Mouse (Mus musculus) E14TG2a.4 (cell line): ENCODE results near the gene Vmn1r71.
"Not testable (repeated sequence)": the region's sequence is repeated elsewhere in the genome, so short reads cannot be mapped to it uniquely, and the experiment has no call there.

Experiments used
- H3K27me3 ChIP-seq: 2 replicates; pipeline ENCODE4 v1.6.1; 2014; ENCODE audit warnings: low read length, control low read depth; ENCODE audit not compliant: insufficient read depth
- H3K36me3 ChIP-seq: 2 replicates; pipeline ENCODE4 v1.6.1; 2014; ENCODE audit warnings: low read length, control low read depth; ENCODE audit not compliant: insufficient read depth
- H3K4me1 ChIP-seq: replicated peaks from 2 replicates; pipeline ENCODE4 v1.6.1; 2014; ENCODE audit warnings: low read depth, low read length, control low read depth
- H3K4me3 ChIP-seq: replicated peaks from 2 replicates; pipeline ENCODE4 v1.5.1; 2014; ENCODE audit warnings: mild to moderate bottlenecking, low read length
- H3K9me3 ChIP-seq: 2 replicates; pipeline ENCODE4 v1.6.1; 2014; ENCODE audit warnings: low read length, control low read depth
- CTCF ChIP-seq: conservative IDR thresholded peaks from 2 replicates; pipeline ENCODE4 v1.5.1; 2014; ENCODE audit warnings: low read length
- NANOG ChIP-seq: IDR thresholded peaks from 2 replicates; pipeline ENCODE4 v1.6.1; 2014; ENCODE audit warnings: borderline replicate concordance, low read length, mixed read lengths

Vmn1r71 gene

GRCm38 (mm10) chr7:10754264-10754663 is at the start of gene Vmn1r71:
Gene Vmn1r71 (minus strand): TSS chr7:10754364.
- Histone ChIP-seq H3K4me1 (no peaks in the 10 kb centered on the region), H3K27me3 (no peaks in the 10 kb centered on the region), H3K36me3 (no peaks in the 10 kb centered on the region), H3K9me3 (peaks cover 17% of the 10 kb centered on the region; the same call in 1 of the 2 replicates), H3K4me3 (no peak within 1 kb of the TSS)
- TF ChIP-seq NANOG (no peak), CTCF (no peak)

DNA sequence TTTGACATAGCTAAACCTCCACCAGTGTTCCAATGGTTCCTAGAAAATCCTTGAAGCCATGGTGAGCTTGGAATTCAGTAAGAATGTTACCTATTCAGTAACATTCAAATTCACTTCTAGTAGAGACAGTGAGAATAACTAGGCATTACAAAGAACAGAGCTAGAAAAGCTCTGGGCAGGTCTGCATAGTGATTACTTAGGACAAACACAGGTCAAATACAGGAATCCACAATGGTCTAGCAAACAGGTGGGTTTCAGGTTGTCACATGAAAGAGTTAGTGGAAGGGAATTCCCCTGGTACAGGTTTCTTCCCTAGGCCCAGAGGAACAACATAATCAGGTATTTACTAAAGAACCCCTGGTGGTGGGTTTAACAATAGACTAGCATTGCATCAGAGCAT is 3.4 kb upstream of the Vmn1r71 start:
- not testable (repeated sequence) for H3K36me3 ChIP-seq, H3K27me3 ChIP-seq, H3K4me3 ChIP-seq, H3K4me1 ChIP-seq
- H3K9me3 ChIP-seq: peaks cover 23% of the 10 kb centered on the region; the same call in 1 of the 2 replicates
